Mouse (Mus musculus) limb, embryonic 13.5 days (tissue): ENCODE measurements around the gene Rtp3. TPM values are rescaled to one million over a fixed set of nuclear protein-coding genes. Genes with fewer than 3 reads are reported as not detected.

Experiments used
- ATAC-seq: fragments of 200-750 bp; cut with Nextera tagmentation; 2 replicates; pipeline ENCODE4 v1.8.0; 2017; ENCODE audit warnings: low read depth, moderate number of reproducible peaks, moderate TSS enrichment; ENCODE audit not compliant: low FRiP score
- H3K27ac ChIP-seq: fragments of 300-500 bp; sonication (generic); 2 replicates; pipeline ENCODE4 v1.5.1; 2015; ENCODE audit warnings: inconsistent platforms, mild to moderate bottlenecking, moderate library complexity
- H3K27me3 ChIP-seq: fragments of 300-500 bp; sonication (generic); 2 replicates; pipeline ENCODE4 v1.6.1; 2015; ENCODE audit warnings: mild to moderate bottlenecking, inconsistent platforms
- H3K36me3 ChIP-seq: fragments of 300-500 bp; sonication (generic); 2 replicates; pipeline ENCODE4 v1.6.1; 2015; ENCODE audit warnings: inconsistent platforms, mild to moderate bottlenecking, moderate library complexity
- H3K4me1 ChIP-seq: fragments of 300-500 bp; sonication (generic); 2 replicates; pipeline ENCODE4 v1.6.1; 2015; ENCODE audit warnings: inconsistent platforms
- H3K4me2 ChIP-seq: fragments of 300-500 bp; sonication (generic); replicated peaks from 2 replicates; pipeline ENCODE4 v1.6.1; 2015; ENCODE audit warnings: inconsistent platforms, mild to moderate bottlenecking, moderate library complexity
- H3K4me3 ChIP-seq: fragments of 300-500 bp; sonication (generic); 2 replicates; pipeline ENCODE4 v1.5.1; 2015; ENCODE audit warnings: moderate library complexity, mild to moderate bottlenecking, inconsistent platforms
- H3K9ac ChIP-seq: fragments of 300-500 bp; sonication (generic); 2 replicates; pipeline ENCODE4 v1.6.1; 2015; ENCODE audit warnings: mild to moderate bottlenecking, inconsistent platforms
- H3K9me3 ChIP-seq: fragments of 300-500 bp; sonication (generic); 2 replicates; pipeline ENCODE4 v1.6.1; 2016; ENCODE audit warnings: inconsistent platforms
- WGBS: fragments of 180-500 bp; shearing (Covaris S2); methylation state at CpG from one replicate; pipeline ENCODE4 v1.1.7; 2015; 5-methylcytosine and 5-hydroxymethylcytosine counted together
- polyA plus RNA-seq: library from polyadenylated mRNA; unstranded; fragments of >200 nt; fragmentation: Nextera tagmentation; extraction: Ambion mirVana; gene quantifications from 2 replicates; pipeline ENCODE4 v1.2.1, GENCODE M21; 2015

Rtp3 gene
- polyA plus RNA-seq, 1 experiment from 2014 or later: not detected

- 48% methylated on average over 6 of the region's 6 CpGs for WGBS
- no peak overlapping the region for H3K4me2 ChIP-seq
- H3K27me3 ChIP-seq: peaks cover 73% of the 10 kb centered on the region
- no peak for ATAC-seq
- no peak overlapping the region for H3K9ac ChIP-seq
- H3K4me1 ChIP-seq: peaks cover 6% of the 10 kb centered on the region; the same call in 1 of the 2 replicates
- no peaks in the 10 kb centered on the region for H3K9me3 ChIP-seq
- no peak overlapping the region for H3K27ac ChIP-seq
- no peak overlapping the region for H3K4me3 ChIP-seq
- H3K36me3 ChIP-seq: no peaks in the 10 kb centered on the region
Measured at GRCm38 (mm10) chr9:110952398-110952797, 38.0 kb downstream of the Rtp3 start.

- 94% methylated on average over 13 of the region's 13 CpGs for WGBS
- no peak overlapping the region for H3K9ac ChIP-seq
- H3K4me1 ChIP-seq: peaks cover 6% of the 10 kb centered on the region; the same call in 1 of the 2 replicates
- H3K9me3 ChIP-seq: no peaks in the 10 kb centered on the region
- H3K36me3 ChIP-seq: no peaks in the 10 kb centered on the region
- peaks cover 79% of the 10 kb centered on the region for H3K27me3 ChIP-seq
- no peak overlapping the region for H3K27ac ChIP-seq
- no peak overlapping the region for H3K4me3 ChIP-seq
- ATAC-seq: no peak
- no peak overlapping the region for H3K4me2 ChIP-seq
Measured at GRCm38 (mm10) chr9:110951866-110952265, 38.5 kb downstream of the Rtp3 start.

- Histone ChIP-seq H3K27ac (no peak within 1 kb of the TSS), H3K4me3 (no peak within 1 kb of the TSS), H3K9me3 (no peaks in the 10 kb centered on the region), H3K36me3 (no peaks in the 10 kb centered on the region), H3K4me2 (no peak within 1 kb of the TSS), H3K4me1 (peaks cover 10% of the 10 kb centered on the region), H3K27me3 (peaks cover 82% of the 10 kb centered on the region), H3K9ac (no peak within 1 kb of the TSS)
- WGBS: 82% methylated on average over 11 of the region's 11 CpGs
- no peak for ATAC-seq
Measured at GRCm38 (mm10) chr9:110951397-110951796, 39.0 kb downstream of the Rtp3 start, which contains the start of gene Lrrc2. TSS of gene Lrrc2 (plus strand) at chr9:110951545.

GRCm38 (mm10) chr9:110950109-110950508 lies 40.3 kb downstream of the Rtp3 start:
- Histone ChIP-seq H3K4me1 (peaks cover 12% of the 10 kb centered on the region), H3K9ac (no peak overlapping the region), H3K4me2 (no peak overlapping the region), H3K36me3 (no peaks in the 10 kb centered on the region), H3K4me3 (no peak overlapping the region), H3K27me3 (peaks cover 82% of the 10 kb centered on the region), H3K27ac (no peak overlapping the region), H3K9me3 (no peaks in the 10 kb centered on the region)
- WGBS: 95% methylated on average over 3 of the region's 3 CpGs
- no peak for ATAC-seq

GRCm38 (mm10) chr9:110948813-110949310 lies 41.5 kb downstream of the Rtp3 start:
- Histone ChIP-seq H3K27ac (no peak overlapping the region), H3K4me2 (no peak overlapping the region), H3K27me3 (peaks cover 83% of the 10 kb centered on the region), H3K9ac (no peak overlapping the region), H3K4me3 (no peak overlapping the region), H3K9me3 (no peaks in the 10 kb centered on the region), H3K36me3 (no peaks in the 10 kb centered on the region), H3K4me1 (peaks cover 10% of the 10 kb centered on the region; the same call in 1 of the 2 replicates)
- 48% methylated on average over 8 of the region's 8 CpGs for WGBS
- no peak for ATAC-seq

GRCm38 (mm10) chr9:110947900-110948299 lies 42.5 kb downstream of the Rtp3 start:
- H3K27me3 ChIP-seq: peaks cover 80% of the 10 kb centered on the region

GRCm38 (mm10) chr9:110947261-110947661 lies 43.1 kb downstream of the Rtp3 start:
- peaks cover 74% of the 10 kb centered on the region for H3K27me3 ChIP-seq
- 0 out of 2 replicates have a peak overlapping the region, but pooled peaks have one; percentile 40 for H3K4me2 ChIP-seq
- H3K9me3 ChIP-seq: no peaks in the 10 kb centered on the region
- H3K4me3 ChIP-seq: no peak overlapping the region
- H3K36me3 ChIP-seq: no peaks in the 10 kb centered on the region
- peaks cover 6% of the 10 kb centered on the region; the same call in 1 of the 2 replicates for H3K4me1 ChIP-seq
- ATAC-seq: no peak
- H3K9ac ChIP-seq: no peak overlapping the region
- no peak overlapping the region for H3K27ac ChIP-seq
- 8% methylated on average over 6 of the region's 6 CpGs for WGBS

More at GRCm38 (mm10) chr9:110947900-110948299, 42.5 kb downstream of the Rtp3 start:
- ATAC-seq: no peak
- Histone ChIP-seq H3K9me3 (no peaks in the 10 kb centered on the region), H3K4me3 (no peak overlapping the region), H3K4me1 (peaks cover 6% of the 10 kb centered on the region; the same call in 1 of the 2 replicates), H3K27ac (no peak overlapping the region), H3K4me2 (no peak overlapping the region), H3K9ac (no peak overlapping the region), H3K36me3 (no peaks in the 10 kb centered on the region)
- WGBS: 36% methylated on average over 6 of the region's 6 CpGs

- Histone ChIP-seq H3K9me3 (no peaks in the 10 kb centered on the region), H3K4me1 (peaks cover 6% of the 10 kb centered on the region; the same call in 1 of the 2 replicates), H3K4me3 (peak overlapping the region; percentile 7; the same call in 1 of the 2 replicates), H3K9ac (no peak overlapping the region), H3K27me3 (peaks cover 67% of the 10 kb centered on the region), H3K36me3 (no peaks in the 10 kb centered on the region), H3K4me2 (peak overlapping the region; percentile 40), H3K27ac (no peak overlapping the region)
- ATAC-seq: no peak
- 7% methylated on average over 20 of the region's 20 CpGs for WGBS
Measured at GRCm38 (mm10) chr9:110946548-110947044, 43.8 kb downstream of the Rtp3 start.

- no peak for ATAC-seq
- no peaks in the 10 kb centered on the region for H3K36me3 ChIP-seq
- no peak within 1 kb of the TSS for H3K9ac ChIP-seq
- 8% methylated on average over 11 of the region's 11 CpGs for WGBS
- H3K4me3 ChIP-seq: peak within 1 kb of the TSS; percentile 7; the same call in 1 of the 2 replicates
- peaks cover 61% of the 10 kb centered on the region for H3K27me3 ChIP-seq
- H3K9me3 ChIP-seq: no peaks in the 10 kb centered on the region
- peak within 1 kb of the TSS; percentile 40 for H3K4me2 ChIP-seq
- H3K27ac ChIP-seq: no peak within 1 kb of the TSS
- peaks cover 6% of the 10 kb centered on the region; the same call in 1 of the 2 replicates for H3K4me1 ChIP-seq
Measured at GRCm38 (mm10) chr9:110945926-110946325, 44.5 kb downstream of the Rtp3 start, which contains the start of gene Tdgf1. TSS of gene Tdgf1 (minus strand) at chr9:110946158.

GRCm38 (mm10) chr9:110945343-110945742 lies 45.0 kb downstream of the Rtp3 start:
- no peak for ATAC-seq
- H3K36me3 ChIP-seq: no peaks in the 10 kb centered on the region
- H3K4me3 ChIP-seq: no peak overlapping the region
- 6% methylated on average over 18 of the region's 18 CpGs for WGBS
- H3K9ac ChIP-seq: no peak overlapping the region
- peaks cover 6% of the 10 kb centered on the region; the same call in 1 of the 2 replicates for H3K4me1 ChIP-seq
- H3K9me3 ChIP-seq: no peaks in the 10 kb centered on the region
- H3K4me2 ChIP-seq: no peak overlapping the region
- H3K27me3 ChIP-seq: peaks cover 61% of the 10 kb centered on the region
- H3K27ac ChIP-seq: no peak overlapping the region

GRCm38 (mm10) chr9:110944265-110944664 lies 46.1 kb downstream of the Rtp3 start:
- 37% methylated on average over 13 of the region's 13 CpGs for WGBS
- ATAC-seq: no peak
- H3K4me3 ChIP-seq: no peak overlapping the region
- H3K27me3 ChIP-seq: peaks cover 59% of the 10 kb centered on the region
- no peak overlapping the region for H3K27ac ChIP-seq
- peaks cover 6% of the 10 kb centered on the region; the same call in 1 of the 2 replicates for H3K4me1 ChIP-seq
- no peaks in the 10 kb centered on the region for H3K36me3 ChIP-seq
- H3K4me2 ChIP-seq: no peak overlapping the region
- no peak overlapping the region for H3K9ac ChIP-seq
- H3K9me3 ChIP-seq: no peaks in the 10 kb centered on the region

- H3K27ac ChIP-seq: no peak overlapping the region
- no peaks in the 10 kb centered on the region for H3K36me3 ChIP-seq
- no peak for ATAC-seq
- no peak overlapping the region for H3K4me2 ChIP-seq
- no peak overlapping the region for H3K9ac ChIP-seq
- no peaks in the 10 kb centered on the region for H3K27me3 ChIP-seq
- WGBS: 63% methylated on average over 12 of the region's 12 CpGs
- no peaks in the 10 kb centered on the region for H3K9me3 ChIP-seq
- no peak overlapping the region for H3K4me3 ChIP-seq
- no peaks in the 10 kb centered on the region for H3K4me1 ChIP-seq
Measured at GRCm38 (mm10) chr9:110937506-110938490, 52.6 kb downstream of the Rtp3 start.
